Mouse (Mus musculus) intestine, embryonic 15.5 days (tissue): ENCODE data around the gene Acbd6. TPM values are rescaled to one million over a fixed set of nuclear protein-coding genes. Genes with fewer than 3 reads are reported as not detected.
A peak's percentile ranks its signal among the peaks of the same experiment; 100 is the strongest.

Experiments used
- ATAC-seq: fragments of 200-750 bp; cut with Nextera tagmentation; 2 replicates; pipeline ENCODE4 v1.8.0; 2017; ENCODE audit warnings: moderate TSS enrichment, moderate library complexity
- H3K27ac ChIP-seq: fragments of 300-500 bp; sonication (generic); 2 replicates; pipeline ENCODE4 v1.5.1; 2015; ENCODE audit warnings: mild to moderate bottlenecking, inconsistent platforms
- H3K27me3 ChIP-seq: fragments of 300-500 bp; sonication (generic); replicated peaks from 2 replicates; pipeline ENCODE4 v1.6.1; 2015; ENCODE audit warnings: inconsistent platforms
- H3K36me3 ChIP-seq: fragments of 300-500 bp; sonication (generic); 2 replicates; pipeline ENCODE4 v1.6.1; 2015; ENCODE audit warnings: inconsistent platforms
- H3K4me1 ChIP-seq: fragments of 300-500 bp; sonication (generic); replicated peaks from 2 replicates; pipeline ENCODE4 v1.6.1; 2015; ENCODE audit warnings: inconsistent platforms
- H3K4me2 ChIP-seq: fragments of 300-500 bp; sonication (generic); replicated peaks from 2 replicates; pipeline ENCODE4 v1.6.1; 2015; ENCODE audit warnings: mild to moderate bottlenecking, inconsistent platforms
- H3K4me3 ChIP-seq: fragments of 300-500 bp; sonication (generic); replicated peaks from 2 replicates; pipeline ENCODE4 v1.5.1; 2015; ENCODE audit warnings: inconsistent platforms
- H3K9ac ChIP-seq: fragments of 300-500 bp; sonication (generic); 2 replicates; pipeline ENCODE4 v1.6.1; 2015; ENCODE audit warnings: inconsistent platforms
- H3K9me3 ChIP-seq: fragments of 300-500 bp; sonication (generic); 2 replicates; pipeline ENCODE4 v1.6.1; 2016; ENCODE audit warnings: inconsistent platforms
- WGBS: fragments of 180-500 bp; shearing (Covaris S2); methylation state at CpG from one replicate; pipeline ENCODE4 v1.1.7; 2015; 5-methylcytosine and 5-hydroxymethylcytosine counted together
- polyA plus RNA-seq: library from polyadenylated mRNA; unstranded; fragments of >200 nt; fragmentation: Nextera tagmentation; extraction: Ambion mirVana; gene quantifications from 2 replicates; pipeline ENCODE4 v1.2.1, GENCODE M21; 2015

Acbd6 gene
- polyA plus RNA-seq, 1 experiment from 2014 or later: 71.5 TPM

GRCm38 (mm10) chr1:155717301-155717700 lies 159.4 kb downstream of the Acbd6 start:
- 88% methylated on average over 12 of the region's 12 CpGs for WGBS
- Histone ChIP-seq H3K27ac (no peak overlapping the region), H3K9me3 (no peaks in the 10 kb centered on the region), H3K36me3 (no peaks in the 10 kb centered on the region), H3K4me1 (no peaks in the 10 kb centered on the region), H3K27me3 (no peaks in the 10 kb centered on the region; the same call in 1 of the 2 replicates), H3K4me2 (no peak overlapping the region), H3K4me3 (no peak overlapping the region), H3K9ac (no peak overlapping the region)
- ATAC-seq: no peak

GRCm38 (mm10) chr1:155718851-155719250 lies 160.9 kb downstream of the Acbd6 start:
- H3K36me3 ChIP-seq: no peaks in the 10 kb centered on the region
- H3K4me1 ChIP-seq: no peaks in the 10 kb centered on the region
- WGBS: 78% methylated on average over 3 of the region's 3 CpGs
- H3K9me3 ChIP-seq: no peaks in the 10 kb centered on the region
- no peak overlapping the region for H3K4me3 ChIP-seq
- no peak for ATAC-seq
- H3K27me3 ChIP-seq: peaks cover 10% of the 10 kb centered on the region
- H3K27ac ChIP-seq: no peak overlapping the region
- H3K4me2 ChIP-seq: no peak overlapping the region
- no peak overlapping the region for H3K9ac ChIP-seq

- WGBS: 45% methylated on average over 5 of the region's 5 CpGs
- H3K27me3 ChIP-seq: peaks cover 15% of the 10 kb centered on the region
- H3K4me1 ChIP-seq: no peaks in the 10 kb centered on the region
These were observed 162.1 kb downstream of the Acbd6 start for GRCm38 (mm10) chr1:155720006-155720405.

GRCm38 (mm10) chr1:155721443-155721842 lies 163.5 kb downstream of the Acbd6 start:
- H3K27ac ChIP-seq: no peak overlapping the region
- no peaks in the 10 kb centered on the region for H3K9me3 ChIP-seq
- WGBS: 44% methylated on average over 8 of the region's 8 CpGs
- no peak; the same call in 1 of the 2 replicates for ATAC-seq
- no peak overlapping the region for H3K4me2 ChIP-seq
- no peaks in the 10 kb centered on the region for H3K4me1 ChIP-seq
- peaks cover 20% of the 10 kb centered on the region for H3K27me3 ChIP-seq
- H3K9ac ChIP-seq: no peak overlapping the region
- no peaks in the 10 kb centered on the region for H3K36me3 ChIP-seq
- no peak overlapping the region for H3K4me3 ChIP-seq

More at GRCm38 (mm10) chr1:155720006-155720405, 162.1 kb downstream of the Acbd6 start:
- no peak overlapping the region for H3K4me3 ChIP-seq
- H3K27ac ChIP-seq: no peak overlapping the region
- no peak for ATAC-seq
- H3K9ac ChIP-seq: no peak overlapping the region
- H3K4me2 ChIP-seq: no peak overlapping the region
- no peaks in the 10 kb centered on the region for H3K9me3 ChIP-seq
- H3K36me3 ChIP-seq: no peaks in the 10 kb centered on the region

- H3K4me3 ChIP-seq: no peak overlapping the region
- WGBS: 1% methylated on average over 13 of the region's 13 CpGs
- no peak overlapping the region for H3K27ac ChIP-seq
- H3K9me3 ChIP-seq: no peaks in the 10 kb centered on the region
- peak; percentile 71 for ATAC-seq
- no peaks in the 10 kb centered on the region for H3K36me3 ChIP-seq
- H3K27me3 ChIP-seq: peaks cover 24% of the 10 kb centered on the region
- H3K9ac ChIP-seq: no peak overlapping the region
- no peaks in the 10 kb centered on the region for H3K4me1 ChIP-seq
- H3K4me2 ChIP-seq: peak overlapping the region; percentile 35; the same call in 1 of the 2 replicates
These were observed 164.3 kb downstream of the Acbd6 start for GRCm38 (mm10) chr1:155722185-155722584.

- Histone ChIP-seq H3K27ac (no peak overlapping the region), H3K4me3 (no peak overlapping the region), H3K36me3 (no peaks in the 10 kb centered on the region), H3K9ac (no peak overlapping the region), H3K9me3 (no peaks in the 10 kb centered on the region), H3K4me2 (no peak overlapping the region), H3K4me1 (no peaks in the 10 kb centered on the region), H3K27me3 (peaks cover 38% of the 10 kb centered on the region)
- ATAC-seq: no peak
- WGBS: 72% methylated on average over 3 of the region's 3 CpGs
These were observed 166.4 kb downstream of the Acbd6 start for GRCm38 (mm10) chr1:155724301-155724700.

GRCm38 (mm10) chr1:155725876-155726275 lies 168.0 kb downstream of the Acbd6 start:
- Histone ChIP-seq H3K9me3 (no peaks in the 10 kb centered on the region), H3K4me3 (no peak overlapping the region), H3K27me3 (peaks cover 53% of the 10 kb centered on the region), H3K36me3 (no peaks in the 10 kb centered on the region), H3K4me2 (no peak overlapping the region), H3K9ac (no peak overlapping the region), H3K27ac (no peak overlapping the region), H3K4me1 (no peaks in the 10 kb centered on the region)
- WGBS: 51% methylated on average over 2 of the region's 2 CpGs
- ATAC-seq: no peak

- H3K27me3 ChIP-seq: peaks cover 68% of the 10 kb centered on the region
- ATAC-seq: no peak
- no peaks in the 10 kb centered on the region for H3K9me3 ChIP-seq
- H3K36me3 ChIP-seq: no peaks in the 10 kb centered on the region
- no peak overlapping the region for H3K27ac ChIP-seq
- H3K4me1 ChIP-seq: no peaks in the 10 kb centered on the region
- 26% methylated on average over 10 of the region's 10 CpGs for WGBS
- no peak overlapping the region for H3K9ac ChIP-seq
- H3K4me3 ChIP-seq: no peak overlapping the region
- no peak overlapping the region for H3K4me2 ChIP-seq
These were observed 169.9 kb downstream of the Acbd6 start for GRCm38 (mm10) chr1:155727830-155728229.

- no peaks in the 10 kb centered on the region for H3K36me3 ChIP-seq
- H3K27ac ChIP-seq: no peak overlapping the region
- H3K4me1 ChIP-seq: no peaks in the 10 kb centered on the region
- H3K4me3 ChIP-seq: no peak overlapping the region
- ATAC-seq: no peak
- H3K27me3 ChIP-seq: peaks cover 69% of the 10 kb centered on the region
- 2% methylated on average over 23 of the region's 23 CpGs for WGBS
- H3K9me3 ChIP-seq: no peaks in the 10 kb centered on the region
- no peak overlapping the region for H3K4me2 ChIP-seq
- no peak overlapping the region for H3K9ac ChIP-seq
These were observed 171.3 kb downstream of the Acbd6 start for GRCm38 (mm10) chr1:155729113-155729795.

- H3K27ac ChIP-seq: no peak overlapping the region
- no peak overlapping the region for H3K4me2 ChIP-seq
- no peak overlapping the region for H3K9ac ChIP-seq
- H3K4me1 ChIP-seq: no peaks in the 10 kb centered on the region
- H3K27me3 ChIP-seq: peaks cover 78% of the 10 kb centered on the region
- no peak overlapping the region for H3K4me3 ChIP-seq
- no peaks in the 10 kb centered on the region for H3K9me3 ChIP-seq
- no peaks in the 10 kb centered on the region for H3K36me3 ChIP-seq
- ATAC-seq: no peak
- 1% methylated on average over 2 of the region's 2 CpGs for WGBS
These were observed 173.2 kb downstream of the Acbd6 start for GRCm38 (mm10) chr1:155731156-155731555.

- H3K4me1 ChIP-seq: peaks cover 20% of the 10 kb centered on the region
- no peak overlapping the region for H3K4me2 ChIP-seq
- H3K27me3 ChIP-seq: peaks cover 92% of the 10 kb centered on the region
- H3K36me3 ChIP-seq: no peaks in the 10 kb centered on the region
- H3K9ac ChIP-seq: no peak overlapping the region
- H3K9me3 ChIP-seq: no peaks in the 10 kb centered on the region
- under 1% methylated on average over 26 of the region's 26 CpGs for WGBS
- no peak for ATAC-seq
- no peak overlapping the region for H3K4me3 ChIP-seq
- no peak overlapping the region for H3K27ac ChIP-seq
These were observed 178.3 kb downstream of the Acbd6 start for GRCm38 (mm10) chr1:155736096-155736825.

GRCm38 (mm10) chr1:155737017-155737808 lies 179.3 kb downstream of the Acbd6 start:
- H3K9ac ChIP-seq: no peak overlapping the region
- ATAC-seq: no peak
- under 1% methylated on average over 58 of the region's 58 CpGs for WGBS
- peaks cover 93% of the 10 kb centered on the region for H3K27me3 ChIP-seq
- H3K4me2 ChIP-seq: 0 out of 2 replicates have a peak overlapping the region, but pooled peaks have one; percentile 6
- no peaks in the 10 kb centered on the region for H3K9me3 ChIP-seq
- peaks cover 29% of the 10 kb centered on the region for H3K4me1 ChIP-seq
- H3K36me3 ChIP-seq: no peaks in the 10 kb centered on the region
- H3K4me3 ChIP-seq: no peak overlapping the region
- no peak overlapping the region for H3K27ac ChIP-seq
